Mouse (Mus musculus) small intestine, adult 2 months (tissue): ENCODE results near the gene Epha4. TPM values are rescaled to one million over a fixed set of nuclear protein-coding genes. Genes with fewer than 3 reads are reported as not detected.

ENCODE experiments used
- H3K27ac ChIP-seq: fragments of 200-500 bp; 2 replicates; pipeline ENCODE4 v1.5.1; 2012; ENCODE audit warnings: low read depth, low read length, control low read depth, inconsistent platforms; ENCODE audit not compliant: insufficient read depth
- H3K27me3 ChIP-seq: fragments of 200-500 bp; 2 replicates; pipeline ENCODE4 v1.6.1; 2012; ENCODE audit warnings: mild to moderate bottlenecking, moderate library complexity, low read length, inconsistent platforms; ENCODE audit not compliant: control insufficient read depth, insufficient read depth
- H3K36me3 ChIP-seq: fragments of 200-500 bp; 2 replicates; pipeline ENCODE4 v1.6.1; 2012; ENCODE audit warnings: mild to moderate bottlenecking, low read length, control low read depth, inconsistent platforms; ENCODE audit not compliant: control insufficient read depth, insufficient read depth
- H3K4me1 ChIP-seq: fragments of 200-500 bp; 2 replicates; pipeline ENCODE4 v1.6.1; 2012; ENCODE audit warnings: low read length, inconsistent platforms, mixed read lengths; ENCODE audit not compliant: control insufficient read depth, insufficient read depth, insufficient read length
- H3K4me3 ChIP-seq: fragments of 200-500 bp; 2 replicates; pipeline ENCODE4 v1.5.1; 2012; ENCODE audit warnings: low read depth, mild to moderate bottlenecking, control low read depth, inconsistent platforms, low read length, moderate library complexity
- CTCF ChIP-seq: fragments of 200-500 bp; IDR thresholded peaks from 2 replicates; pipeline ENCODE4 v1.5.1; 2012; ENCODE audit warnings: low read depth, mild to moderate bottlenecking, control low read depth, inconsistent platforms, low read length, moderate library complexity, mixed read lengths; ENCODE audit not compliant: insufficient replicate concordance, insufficient read length; ENCODE audit errors: extremely low read depth
- POLR2A ChIP-seq: fragments of 200-500 bp; IDR thresholded peaks from 2 replicates; pipeline ENCODE4 v1.6.1; 2012; ENCODE audit warnings: low read depth, mild to moderate bottlenecking, control low read depth, inconsistent platforms, low read length, moderate library complexity
- WGBS: fragments of 180-500 bp; shearing (Covaris S2); methylation state at CpG from one replicate; pipeline ENCODE4 v1.1.7; 2018; 5-methylcytosine and 5-hydroxymethylcytosine counted together
- polyA plus RNA-seq: library from polyadenylated mRNA; depleted of rRNA; stranded (reverse); fragments of >200 nt; gene quantifications from 2 replicates; pipeline ENCODE4 v1.2.3, GENCODE M21; 2012; rRNA removed

Gene Epha4
- polyA plus RNA-seq: 2.0 and 2.6 TPM in 2 replicates

- Histone ChIP-seq H3K27ac (no peak within 1 kb of the TSS), H3K4me3 (peak within 1 kb of the TSS; percentile 84), H3K4me1 (no peaks in the 10 kb centered on the region; the same call in 1 of the 2 replicates), H3K27me3 (0 out of 2 replicates have a peak, but pooled peaks cover 3% of the 10 kb centered on the region), H3K36me3 (no peaks in the 10 kb centered on the region)
- TF ChIP-seq POLR2A (no peak; the same call in 1 of the 2 replicates), CTCF (no peak)
- WGBS: under 1% methylated on average over 40 of the region's 40 CpGs
These were observed at the start of gene Epha4 for GRCm38 (mm10) chr1:77514963-77515650. TSS of gene Epha4 (minus strand) at chr1:77515088.

- 83% methylated on average over 3 of the region's 3 CpGs for WGBS
- Histone ChIP-seq H3K4me3 (no peak overlapping the region), H3K27me3 (no peaks in the 10 kb centered on the region), H3K27ac (no peak overlapping the region), H3K4me1 (no peaks in the 10 kb centered on the region), H3K36me3 (no peaks in the 10 kb centered on the region)
- TF ChIP-seq CTCF (no peak), POLR2A (no peak)
These were observed 41.3 kb upstream of the Epha4 start for GRCm38 (mm10) chr1:77556199-77556598.

- no peak for TF ChIP-seq POLR2A
- no peak for TF ChIP-seq CTCF
- 92% methylated on average over 7 of the region's 7 CpGs for WGBS
- no peaks in the 10 kb centered on the region for H3K4me1 ChIP-seq
- H3K36me3 ChIP-seq: no peaks in the 10 kb centered on the region
- H3K27ac ChIP-seq: no peak overlapping the region
- no peak overlapping the region for H3K4me3 ChIP-seq
- H3K27me3 ChIP-seq: no peaks in the 10 kb centered on the region
These were observed 37.0 kb upstream of the Epha4 start for GRCm38 (mm10) chr1:77551927-77552326.

GRCm38 (mm10) chr1:77545722-77546121, 30.8 kb upstream of the Epha4 start:
- WGBS: 77% methylated on average over 6 of the region's 6 CpGs
- no peak for TF ChIP-seq CTCF
- TF ChIP-seq POLR2A: no peak
- Histone ChIP-seq H3K4me1 (no peaks in the 10 kb centered on the region), H3K4me3 (no peak overlapping the region), H3K27ac (no peak overlapping the region), H3K27me3 (no peaks in the 10 kb centered on the region), H3K36me3 (no peaks in the 10 kb centered on the region)

GRCm38 (mm10) chr1:77545035-77545434, 30.1 kb upstream of the Epha4 start:
- WGBS: 85% methylated on average over 1 of the region's 1 CpGs
- Histone ChIP-seq H3K4me1 (no peaks in the 10 kb centered on the region), H3K36me3 (no peaks in the 10 kb centered on the region), H3K4me3 (no peak overlapping the region), H3K27ac (no peak overlapping the region), H3K27me3 (no peaks in the 10 kb centered on the region)
- no peak for TF ChIP-seq POLR2A

GRCm38 (mm10) chr1:77544279-77544678, 29.4 kb upstream of the Epha4 start:
- TF ChIP-seq CTCF (no peak), POLR2A (no peak)
- Histone ChIP-seq H3K4me1 (no peaks in the 10 kb centered on the region), H3K27me3 (no peaks in the 10 kb centered on the region), H3K36me3 (no peaks in the 10 kb centered on the region), H3K27ac (no peak overlapping the region), H3K4me3 (no peak overlapping the region)
- WGBS: 39% methylated on average over 3 of the region's 3 CpGs

- no peak overlapping the region for H3K4me3 ChIP-seq
- H3K27me3 ChIP-seq: no peaks in the 10 kb centered on the region
- TF ChIP-seq POLR2A: no peak
- TF ChIP-seq CTCF: no peak
- whole genome bisulfite sequencing: 86% methylated on average over 12 of the region's 12 CpGs
- H3K27ac ChIP-seq: no peak overlapping the region
- no peaks in the 10 kb centered on the region for H3K4me1 ChIP-seq
- no peaks in the 10 kb centered on the region for H3K36me3 ChIP-seq
These were observed 25.1 kb upstream of the Epha4 start for GRCm38 (mm10) chr1:77539945-77540344.

- Histone ChIP-seq H3K4me3 (no peak overlapping the region), H3K27ac (no peak overlapping the region), H3K36me3 (no peaks in the 10 kb centered on the region), H3K27me3 (no peaks in the 10 kb centered on the region), H3K4me1 (no peaks in the 10 kb centered on the region)
- WGBS: 25% methylated on average over 2 of the region's 2 CpGs
- no peak for TF ChIP-seq CTCF
These were observed 23.7 kb upstream of the Epha4 start for GRCm38 (mm10) chr1:77538559-77538958.
